Mouse (Mus musculus) c-Kit-positive CD71-negative TER-119-negative erythroid progenitor cells, embryonic 14.5 days (primary cell): ENCODE data around the gene Kcnip4.

Source experiments
- DNase-seq: peaks from one replicate; pipeline ENCODE4 v3.0.0-alpha.2; 2013; ENCODE audit warnings: low read depth

Gene Kcnip4

DNA sequence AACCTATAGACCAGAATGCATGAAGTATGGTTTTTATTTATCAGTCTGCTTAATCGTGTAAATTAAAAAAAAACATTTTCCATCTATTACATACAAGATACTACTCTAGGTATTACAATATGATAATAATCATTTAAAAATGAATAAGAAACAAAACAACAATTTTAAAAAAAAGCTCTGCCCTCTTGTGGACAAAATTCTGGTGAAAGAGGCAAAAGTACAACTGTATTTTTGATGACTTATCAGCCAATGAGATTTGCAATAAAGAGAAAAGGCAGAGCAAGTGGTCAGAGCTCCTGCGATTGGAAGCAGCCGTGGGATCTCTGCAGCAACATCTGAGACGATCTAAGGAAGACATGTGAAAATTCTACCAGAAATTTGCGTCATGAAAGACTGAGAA, 172.6 kb downstream of the Kcnip4 start:
- no peak for DNase-seq

DNA sequence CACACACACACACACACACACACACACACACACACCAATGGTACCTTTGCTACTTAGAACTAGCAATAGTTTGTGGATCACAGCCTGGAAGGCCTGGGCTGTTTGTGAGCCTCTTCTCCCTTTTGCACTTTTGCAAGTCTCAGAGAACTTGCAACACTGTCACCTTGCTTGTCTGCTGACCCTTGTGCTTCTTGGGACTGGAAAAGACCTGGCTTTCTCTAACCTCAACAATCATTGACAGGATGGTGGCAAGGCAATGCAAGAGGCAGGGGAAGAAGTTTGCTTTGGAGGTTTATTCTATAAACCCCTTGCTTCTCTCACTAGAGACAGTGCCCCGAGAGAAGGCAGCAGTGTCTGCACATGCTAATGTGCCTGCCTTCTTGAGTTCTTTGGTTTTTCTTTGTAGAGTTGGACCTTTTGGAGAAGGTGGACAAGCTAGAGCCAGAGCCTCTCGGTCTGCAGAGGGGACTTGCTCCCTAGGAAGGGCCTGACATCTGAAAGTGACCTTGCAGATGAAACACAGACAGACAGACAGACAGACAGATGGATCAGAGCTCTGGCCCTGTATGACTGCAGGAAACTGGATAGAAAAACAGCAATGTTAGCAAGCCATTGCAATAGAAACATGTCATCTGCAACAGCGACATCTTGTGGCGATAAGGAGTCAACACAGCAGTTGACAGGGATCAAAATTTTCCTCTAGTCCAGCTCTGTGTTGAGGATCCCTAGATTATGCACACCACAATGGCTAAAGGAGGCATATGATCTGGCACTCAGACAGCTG, 174.4 kb downstream of the Kcnip4 start:
- DNase-seq = no peak

DNA sequence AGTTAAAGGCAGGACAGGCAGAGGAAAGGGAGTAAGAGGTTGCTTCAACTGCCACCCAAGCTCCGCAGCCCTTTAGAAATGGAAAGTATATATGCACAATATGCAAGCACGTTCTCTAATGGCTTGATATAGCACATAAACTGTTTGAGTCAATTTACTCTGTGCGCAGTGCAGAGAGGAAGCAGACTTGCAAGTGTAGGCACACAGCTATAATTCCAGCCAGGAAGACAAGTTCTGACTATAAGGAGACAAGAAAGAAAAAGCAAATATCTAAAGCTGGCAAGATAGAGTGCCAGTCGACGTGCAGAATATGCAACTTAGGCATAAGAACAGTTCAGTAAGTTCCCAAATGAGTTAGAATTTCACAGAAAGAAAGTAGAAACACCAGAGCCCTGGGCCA, 175.2 kb downstream of the Kcnip4 start:
- DNase-seq = no peak

DNA sequence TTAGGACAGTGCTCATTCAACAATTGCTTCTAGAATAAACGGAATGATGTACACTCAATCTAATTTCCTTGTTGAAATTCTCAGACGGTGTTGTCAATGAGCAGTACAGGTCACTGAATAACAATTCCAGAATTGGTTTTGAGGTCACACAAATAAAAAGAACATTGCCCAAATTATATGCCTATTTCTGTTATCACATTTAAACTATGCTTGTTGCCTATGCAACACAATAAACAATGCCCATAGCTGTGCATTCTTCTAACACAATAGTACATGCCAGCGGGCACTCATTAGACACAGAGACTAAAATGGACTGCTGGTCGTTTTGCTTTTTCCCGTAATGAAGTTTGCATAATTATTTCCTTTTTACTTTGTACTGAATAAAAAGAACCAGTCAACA, 176.2 kb downstream of the Kcnip4 start:
- DNase-seq = no peak

DNA sequence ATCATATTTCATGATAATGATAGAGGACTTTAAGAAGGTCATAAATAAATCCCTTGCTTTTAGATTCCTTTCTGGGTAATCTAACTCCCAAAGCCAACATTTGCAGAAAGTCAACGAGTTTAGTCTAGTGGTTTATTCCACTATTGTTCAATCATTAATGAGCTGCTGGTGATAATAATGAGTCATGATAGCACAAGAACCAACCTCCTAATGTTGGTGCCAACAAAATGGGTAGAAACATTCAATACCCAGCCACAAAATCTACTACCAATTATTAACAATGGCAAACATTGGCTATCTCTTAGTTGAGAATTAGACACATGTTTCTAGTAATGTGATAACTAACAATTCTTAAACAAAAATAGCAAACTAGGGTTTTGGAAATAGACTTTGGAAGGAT, 180.1 kb downstream of the Kcnip4 start:
- DNase-seq = no peak

DNA sequence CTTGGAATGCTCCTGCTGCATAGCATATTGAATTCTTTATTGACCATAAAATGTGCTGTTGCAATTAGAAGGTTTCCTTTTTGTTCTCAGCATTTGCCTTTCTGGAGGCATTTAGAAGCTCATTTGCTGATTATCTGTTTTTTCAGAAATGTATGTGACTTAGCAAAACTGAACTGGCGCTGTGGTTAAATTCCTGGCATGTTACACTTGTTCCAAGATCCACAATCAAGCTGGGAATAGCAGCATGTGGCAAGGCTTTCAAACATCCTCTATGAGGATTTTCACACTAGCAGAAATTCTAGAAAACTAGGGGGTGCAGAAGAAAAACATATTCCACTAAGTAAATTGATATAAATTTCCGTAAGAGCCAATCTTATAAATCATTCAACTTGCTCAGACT, 187.5 kb downstream of the Kcnip4 start:
- DNase-seq = no peak

DNA sequence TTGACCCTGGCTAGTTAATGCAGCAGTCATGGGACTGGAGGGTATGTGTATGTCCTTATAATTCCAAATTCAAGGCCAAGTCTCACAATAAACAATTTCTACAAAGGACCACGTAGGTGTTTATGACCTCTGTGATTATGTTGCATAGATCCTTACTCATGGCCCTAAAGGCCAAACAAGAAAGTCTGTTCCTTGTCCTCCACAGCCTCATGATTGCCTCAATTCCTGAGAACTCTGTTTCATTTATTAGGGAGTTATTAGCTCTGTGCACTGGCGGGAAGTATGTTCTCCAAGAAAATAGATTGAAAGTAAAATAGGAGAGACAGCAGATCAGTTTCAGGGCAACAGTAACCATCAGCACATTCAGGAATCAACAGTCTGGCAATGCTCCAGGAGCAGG, 191.6 kb downstream of the Kcnip4 start:
- DNase-seq = no peak

DNA sequence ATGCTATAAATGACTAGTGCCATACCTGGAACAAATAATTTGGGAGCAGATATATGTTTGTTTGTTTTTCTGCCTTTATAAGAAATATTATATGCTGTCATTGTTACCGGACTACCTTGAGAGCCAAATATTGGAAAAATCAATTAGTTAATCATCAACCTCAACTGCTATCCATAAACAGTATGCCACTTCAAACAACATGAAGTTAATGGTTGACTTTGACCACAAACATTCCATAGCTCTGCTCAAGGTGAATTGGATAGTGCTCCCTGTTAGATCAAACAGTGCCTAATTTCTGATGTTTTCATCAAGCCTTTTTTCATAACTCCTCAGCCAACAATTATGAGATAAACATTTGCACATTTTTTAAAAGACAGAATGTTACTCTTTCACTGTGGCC, 195.7 kb downstream of the Kcnip4 start:
- no peak for DNase-seq

DNA sequence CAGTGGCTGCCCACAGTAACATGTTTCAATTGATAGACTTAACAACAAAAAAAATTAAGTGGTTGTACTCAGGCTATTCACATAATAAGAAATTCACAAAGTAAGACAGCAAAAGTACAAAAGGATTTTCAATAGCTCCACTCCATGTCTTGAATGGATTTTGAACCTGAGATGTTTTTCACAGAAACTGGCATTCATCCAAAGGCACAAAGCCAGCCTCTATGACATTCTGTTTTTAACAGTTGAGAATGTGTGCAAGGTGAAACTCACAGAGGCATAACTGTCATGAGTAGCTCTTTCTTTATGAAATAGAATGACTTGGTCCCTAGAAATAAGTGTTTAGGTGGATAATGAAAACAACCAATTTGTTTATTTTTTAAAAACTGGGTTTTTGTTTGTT, 206.0 kb downstream of the Kcnip4 start:
- no peak for DNase-seq

DNA sequence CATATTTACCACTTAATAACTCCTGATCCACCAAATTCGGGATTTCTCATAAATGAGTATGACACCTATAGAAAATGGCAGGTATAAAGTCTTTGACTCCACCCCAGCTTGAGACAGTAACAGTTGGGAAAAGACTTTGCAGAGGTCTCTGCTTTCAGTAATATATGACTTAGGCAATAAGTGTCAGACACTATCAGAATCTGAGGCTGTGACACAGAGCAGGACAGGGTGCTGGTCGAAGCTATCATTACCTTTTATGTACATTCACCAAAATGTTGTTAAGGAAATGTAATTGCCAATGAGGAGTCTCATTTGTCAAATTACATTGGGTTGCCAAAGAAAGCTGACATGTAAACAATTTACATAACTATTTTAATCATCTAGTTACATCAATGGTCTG, 206.8 kb downstream of the Kcnip4 start:
- no peak for DNase-seq

DNA sequence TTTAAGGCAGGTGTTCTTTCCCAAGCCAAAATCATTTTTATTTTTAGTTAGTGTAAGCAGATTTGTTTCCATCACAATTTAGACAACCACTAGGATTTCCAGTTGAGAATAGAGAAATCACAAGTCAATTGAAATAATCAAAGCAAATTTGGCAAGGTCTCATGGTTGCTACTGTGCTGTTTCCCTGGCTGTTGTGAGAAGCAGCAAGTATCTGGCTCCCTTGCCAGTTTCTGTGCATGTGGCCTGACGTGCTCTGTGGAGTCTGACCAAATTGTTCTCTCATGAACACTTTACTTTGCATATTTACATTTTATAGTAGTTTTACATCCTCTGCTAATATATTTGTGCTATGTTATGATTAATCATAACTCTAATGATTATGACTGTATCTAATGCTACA, 217.9 kb downstream of the Kcnip4 start:
- DNase-seq = no peak

DNA sequence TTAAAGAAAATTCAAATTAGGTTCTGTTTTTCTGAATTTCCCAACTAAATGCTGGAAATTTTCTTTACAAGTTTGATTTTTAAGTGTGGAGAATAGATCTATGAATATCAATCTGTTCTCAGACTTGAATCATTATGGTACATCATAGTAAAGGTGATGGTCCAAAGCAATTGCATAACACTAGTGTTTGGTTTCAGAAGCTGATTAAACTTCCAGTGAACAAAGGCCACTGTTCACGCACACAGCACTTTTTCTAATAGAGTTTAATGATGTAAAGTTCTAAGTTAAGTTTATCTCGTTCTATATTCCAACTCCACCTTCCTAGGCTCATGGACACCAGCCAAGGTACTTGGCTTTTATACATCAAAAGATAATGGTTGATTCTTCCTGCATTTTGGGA, 219.4 kb downstream of the Kcnip4 start:
- no peak for DNase-seq

DNA sequence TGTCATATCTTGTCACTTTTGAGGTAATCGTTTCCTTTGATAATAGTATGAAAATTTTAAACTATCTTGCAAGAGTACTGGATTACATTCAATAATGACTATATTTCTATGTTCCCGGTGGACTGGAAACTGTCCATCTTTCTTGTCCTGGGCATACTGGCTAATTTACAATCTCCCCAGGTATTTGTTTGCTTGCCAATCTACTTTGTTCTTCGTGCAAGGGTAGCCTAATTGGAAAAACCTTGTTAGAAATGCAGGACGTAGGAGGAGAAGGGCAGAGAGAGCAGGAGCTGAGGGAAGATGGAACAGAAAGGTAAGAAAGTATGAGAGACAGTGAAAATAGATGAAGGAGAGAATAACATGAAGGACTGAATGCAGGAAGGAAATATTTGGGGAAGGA, 226.1 kb downstream of the Kcnip4 start:
- DNase-seq = no peak

DNA sequence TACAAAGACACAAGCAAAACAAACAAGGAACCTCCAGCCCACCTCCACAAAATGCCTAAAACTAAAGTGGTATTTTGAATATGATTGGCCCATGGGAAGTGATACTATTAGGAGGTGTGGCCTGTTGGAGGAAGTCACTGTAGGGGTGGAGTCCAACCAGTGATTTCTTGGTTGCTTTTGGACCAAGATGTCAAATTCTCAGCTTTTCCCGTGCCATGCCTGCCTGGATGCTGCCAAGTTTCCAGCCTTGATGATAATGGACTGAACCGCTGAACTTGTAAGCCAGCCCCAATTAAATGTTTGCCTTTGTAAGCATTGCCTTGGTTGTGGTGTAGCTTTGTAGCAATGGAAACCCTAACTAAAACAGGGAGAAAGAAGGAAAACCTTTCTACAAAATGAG, 232.3 kb downstream of the Kcnip4 start:
- DNase-seq = no peak

DNA sequence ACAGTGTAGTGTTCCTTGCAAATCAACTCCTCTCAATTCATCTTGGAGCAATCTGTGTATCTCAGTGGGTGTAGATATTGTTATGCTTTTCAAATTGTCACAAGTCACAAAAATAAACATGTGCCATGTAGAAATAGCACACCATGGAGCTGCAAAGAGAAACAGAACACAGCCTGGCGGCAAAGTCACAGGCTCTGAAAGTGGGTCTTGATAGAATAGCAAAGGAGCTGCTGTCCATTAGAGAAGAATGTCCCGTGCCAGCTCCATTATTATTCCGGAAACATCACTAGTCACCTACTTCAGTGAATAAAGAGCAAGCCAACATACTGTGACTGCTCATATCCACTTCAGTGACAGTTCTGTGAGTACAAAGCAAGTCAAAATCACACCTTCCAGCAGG, 232.9 kb downstream of the Kcnip4 start:
- no peak for DNase-seq

DNA sequence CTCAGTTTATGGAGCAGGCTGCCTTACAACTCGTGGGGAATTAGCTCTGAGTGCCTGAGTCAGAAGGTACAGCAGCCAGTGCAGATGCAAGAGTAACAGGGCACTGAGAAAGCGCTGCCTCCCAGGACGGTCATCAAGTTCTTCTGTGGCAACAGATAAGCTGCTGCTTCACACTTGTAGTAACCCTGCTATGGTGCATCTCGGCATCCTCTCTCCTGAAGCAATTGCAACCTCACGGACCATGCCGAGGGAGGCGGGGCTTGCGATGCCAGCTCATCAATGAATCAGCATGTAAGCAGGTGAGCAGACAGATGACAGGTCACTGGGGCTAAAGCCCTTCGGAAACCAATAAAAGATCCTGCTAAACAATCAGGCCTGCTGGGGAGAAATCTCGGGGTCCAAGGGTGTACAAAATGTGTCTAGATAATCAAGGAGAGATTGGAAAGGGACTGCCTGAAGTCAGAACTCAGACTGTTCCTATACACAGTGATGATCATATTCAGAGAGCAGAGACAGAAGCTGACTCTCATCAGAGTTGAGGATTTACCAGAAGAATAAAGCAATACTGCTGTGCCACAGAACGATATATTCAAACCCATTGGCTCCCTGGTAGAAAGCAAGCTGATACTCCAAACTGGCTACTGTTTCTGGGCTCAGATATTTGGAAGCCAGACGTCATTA, 239.1 kb downstream of the Kcnip4 start:
- no peak for DNase-seq

DNA sequence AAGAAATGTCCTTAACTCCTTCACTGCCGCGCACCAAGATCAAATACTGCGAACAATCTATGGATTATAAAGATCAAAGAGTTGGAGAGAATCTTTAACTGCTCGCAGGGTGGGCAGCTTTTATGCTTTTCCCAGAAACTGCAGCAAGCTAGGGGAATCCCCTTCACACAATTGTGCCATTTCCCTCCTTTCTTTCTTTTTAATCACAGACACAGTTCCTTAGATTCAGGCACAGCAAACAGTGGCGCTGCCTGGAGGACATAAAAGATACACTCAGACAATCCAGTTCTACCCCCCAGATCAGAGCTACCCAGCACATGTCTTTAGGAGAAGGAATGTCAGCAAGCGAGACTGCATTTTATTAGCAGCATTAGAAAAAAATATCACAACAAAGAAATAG, 239.9 kb downstream of the Kcnip4 start:
- DNase-seq = no peak

DNA sequence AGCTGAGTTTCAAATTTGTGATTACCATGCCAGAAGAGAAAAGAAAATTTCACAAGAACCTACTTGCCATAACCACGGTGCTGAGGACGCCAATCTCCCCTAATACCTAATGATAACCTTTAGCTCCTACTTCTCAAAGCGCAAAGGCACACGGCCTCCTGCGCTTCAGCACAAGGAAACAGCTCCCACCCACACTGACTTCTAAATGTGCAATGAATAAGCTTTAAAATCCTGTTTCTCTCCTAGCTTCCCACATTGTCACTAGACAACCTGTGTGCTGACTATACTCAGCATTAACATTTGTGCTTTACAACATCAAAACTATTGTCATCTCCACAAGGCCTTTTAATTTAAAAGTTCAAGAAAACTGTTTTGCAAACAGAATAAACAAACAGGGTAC, 241.3 kb downstream of the Kcnip4 start:
- no peak for DNase-seq

DNA sequence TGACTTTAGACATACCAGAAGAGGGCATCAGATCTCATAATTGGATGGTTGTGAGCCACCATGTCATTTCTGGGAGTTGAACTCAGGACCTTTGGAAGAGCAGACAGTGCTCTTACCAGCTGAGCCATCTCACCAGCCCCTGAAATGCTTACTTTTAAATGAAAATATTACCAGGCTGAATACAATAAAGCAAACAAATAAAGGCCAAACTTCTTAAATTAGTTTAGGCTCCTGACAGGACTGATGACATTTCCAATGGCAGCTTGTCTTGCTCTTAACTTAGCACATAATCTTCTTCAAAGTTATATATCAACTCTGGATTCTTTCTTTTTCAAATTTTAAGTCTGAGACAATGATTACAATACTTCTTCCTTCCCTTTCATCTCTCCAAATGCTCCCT, 252.8 kb downstream of the Kcnip4 start:
- no peak for DNase-seq

DNA sequence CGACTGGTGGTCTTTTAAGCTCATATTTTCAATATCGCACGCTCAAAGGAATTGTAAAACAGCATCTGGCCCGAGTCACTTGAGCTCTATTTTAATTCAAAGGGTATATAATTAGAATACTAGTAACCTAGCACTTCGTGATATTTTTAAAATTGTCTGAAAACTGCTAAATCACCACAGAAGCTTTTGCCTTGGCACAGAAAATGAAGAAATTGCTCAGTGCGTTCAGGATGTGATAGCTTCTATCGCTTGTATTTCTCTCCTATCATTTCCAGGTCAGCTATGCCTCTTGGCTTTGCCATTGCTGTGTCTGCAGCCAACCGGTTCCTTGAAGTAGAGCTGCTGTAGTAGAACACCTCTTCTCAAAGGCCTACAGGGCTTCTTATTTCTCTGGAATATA, 255.9 kb downstream of the Kcnip4 start:
- no peak for DNase-seq

DNA sequence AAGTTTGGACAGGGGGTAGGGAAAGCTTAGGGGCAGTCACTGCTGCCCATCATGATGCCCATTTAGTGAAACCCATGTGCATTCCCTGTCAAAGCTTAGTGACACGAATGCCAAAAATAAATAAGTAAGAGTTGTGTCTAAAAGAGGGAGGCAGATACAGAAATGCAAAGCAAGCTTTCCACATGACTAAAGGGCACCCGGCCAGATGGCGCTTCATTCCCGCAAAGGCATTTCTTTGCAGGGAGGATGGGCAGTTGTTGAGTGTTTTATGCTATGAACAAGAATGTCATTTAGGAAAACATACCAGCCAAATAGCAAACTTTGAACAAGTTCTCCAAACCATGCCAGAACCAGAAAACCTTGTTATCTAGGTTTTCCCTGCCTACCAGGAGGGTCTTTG, 265.4 kb downstream of the Kcnip4 start:
- no peak for DNase-seq

DNA sequence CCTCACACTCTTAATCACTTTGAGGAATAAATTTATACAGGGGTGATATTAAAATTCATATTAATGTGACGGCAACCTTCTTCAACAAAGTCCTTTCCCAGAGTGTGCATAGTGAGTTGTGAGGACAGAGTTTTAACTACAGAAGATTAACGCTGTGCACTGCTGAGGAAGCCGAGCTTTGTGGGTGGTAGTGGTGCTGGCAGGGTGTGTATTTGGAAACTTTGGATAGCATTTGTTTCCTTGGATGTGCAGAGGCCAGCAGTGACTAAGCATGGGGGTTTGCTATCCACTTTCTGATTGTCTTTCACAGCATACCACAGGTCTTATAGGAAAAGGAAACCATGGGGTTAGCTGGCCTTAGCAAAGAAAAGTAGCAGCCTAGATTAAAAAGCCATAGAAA, 267.9 kb downstream of the Kcnip4 start:
- DNase-seq = no peak

DNA sequence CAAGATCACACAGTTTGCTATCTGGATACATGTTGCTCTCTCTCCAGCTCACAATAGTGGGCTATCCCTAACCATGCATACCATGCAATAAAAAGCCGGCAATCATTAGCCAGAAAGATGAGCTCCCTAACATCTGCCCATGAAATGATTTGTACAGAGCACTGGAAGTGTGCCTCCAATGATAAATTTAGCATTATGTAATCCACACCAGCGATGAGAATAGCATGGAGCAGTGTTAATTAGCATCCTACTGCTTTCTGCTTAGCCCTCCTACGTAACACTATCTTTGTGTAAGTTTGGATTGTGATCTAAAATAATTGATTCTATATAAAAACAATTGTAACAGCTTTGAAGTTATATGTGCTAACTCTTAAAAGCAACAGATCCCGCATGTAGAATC, 268.7 kb downstream of the Kcnip4 start:
- DNase-seq = no peak

DNA sequence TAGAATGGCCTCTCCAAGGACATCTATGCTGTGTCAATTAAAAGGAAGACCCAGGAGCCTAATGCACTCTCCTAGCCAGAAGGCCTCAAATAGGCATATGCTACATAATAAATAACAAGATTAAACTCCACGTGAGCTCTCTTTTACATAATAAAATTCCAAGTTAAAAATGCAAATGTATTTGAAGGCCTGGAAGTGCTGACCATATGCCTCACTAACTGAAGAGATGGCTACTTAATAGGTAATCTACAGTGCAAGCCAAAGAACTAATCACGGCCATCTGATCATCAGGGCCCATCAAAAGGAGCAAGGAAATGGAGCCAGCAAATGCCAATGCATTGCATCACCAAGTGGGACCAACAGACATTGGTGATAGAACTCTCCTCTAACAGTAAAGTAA, 277.6 kb downstream of the Kcnip4 start:
- DNase-seq = no peak
